Mouse (Mus musculus): ENCODE data around the gene Kcnj6. TPM values are rescaled to one million over a fixed set of nuclear protein-coding genes. Genes with fewer than 3 reads are reported as not detected.

Kcnj6 gene
- polyA plus RNA-seq, 1 experiment from 2014 or later, result not detected

GRCm38 (mm10) chr16:94783696-94784095 lies 213.8 kb downstream of the Kcnj6 start:
- no peak for DNase-seq (ENCODE audit: low spot score)
- 69% methylated on average over 7 of the region's 7 CpGs for WGBS
- peaks cover 1% of the 10 kb centered on the region; the same call in 1 of the 2 replicates for H3K27me3 ChIP-seq (ENCODE audit: low read depth, poor library complexity, severe bottlenecking)
- H3K4me1 ChIP-seq, result no peaks in the 10 kb centered on the region
- H3K27ac ChIP-seq, result no peak overlapping the region
- no peak overlapping the region for H3K4me3 ChIP-seq
- H3K36me3 ChIP-seq, result no peaks in the 10 kb centered on the region
- H3K9me3 ChIP-seq (replicated peaks), result no peaks in the 10 kb centered on the region

- H3K27me3 ChIP-seq (ENCODE audit: low read depth, poor library complexity, severe bottlenecking), result no peaks in the 10 kb centered on the region
- DNase-seq (ENCODE audit: low spot score), result no peak
These were observed 215.2 kb downstream of the Kcnj6 start for GRCm38 (mm10) chr16:94782110-94782946.

GRCm38 (mm10) chr16:94773928-94774327 lies 223.6 kb downstream of the Kcnj6 start:
- 76% methylated on average over 5 of the region's 5 CpGs for WGBS
- DNase-seq (ENCODE audit: low spot score), result no peak
- H3K27me3 ChIP-seq (ENCODE audit: low read depth, poor library complexity, severe bottlenecking), result no peaks in the 10 kb centered on the region
- no peaks in the 10 kb centered on the region for H3K9me3 ChIP-seq (replicated peaks)
- no peak overlapping the region for H3K4me3 ChIP-seq
- H3K4me1 ChIP-seq, result no peaks in the 10 kb centered on the region
- H3K27ac ChIP-seq, result no peak overlapping the region
- H3K36me3 ChIP-seq, result no peaks in the 10 kb centered on the region

More at GRCm38 (mm10) chr16:94782110-94782946, 215.2 kb downstream of the Kcnj6 start:
- Histone ChIP-seq H3K9me3 (replicated peaks) (no peaks in the 10 kb centered on the region), H3K4me1 (no peaks in the 10 kb centered on the region), H3K36me3 (no peaks in the 10 kb centered on the region), H3K4me3 (no peak overlapping the region), H3K27ac (no peak overlapping the region)
- WGBS, result 87% methylated on average over 24 of the region's 24 CpGs

- DNase-seq (ENCODE audit: low spot score), result no peak
- no peaks in the 10 kb centered on the region for H3K4me1 ChIP-seq
- H3K27ac ChIP-seq, result no peak overlapping the region
- no peaks in the 10 kb centered on the region for H3K36me3 ChIP-seq
- 82% methylated on average over 6 of the region's 6 CpGs for WGBS
- no peaks in the 10 kb centered on the region for H3K9me3 ChIP-seq (replicated peaks)
- no peaks in the 10 kb centered on the region for H3K27me3 ChIP-seq (ENCODE audit: low read depth, poor library complexity, severe bottlenecking)
- no peak overlapping the region for H3K4me3 ChIP-seq
These were observed 229.9 kb downstream of the Kcnj6 start for GRCm38 (mm10) chr16:94767606-94768005.

- DNase-seq (ENCODE audit: low spot score), result no peak
- no peaks in the 10 kb centered on the region for H3K4me1 ChIP-seq
- no peaks in the 10 kb centered on the region for H3K27me3 ChIP-seq (ENCODE audit: low read depth, poor library complexity, severe bottlenecking)
- H3K9me3 ChIP-seq (replicated peaks), result no peaks in the 10 kb centered on the region
- H3K4me3 ChIP-seq, result no peak overlapping the region
- WGBS, result 68% methylated on average over 8 of the region's 8 CpGs
- no peak overlapping the region for H3K27ac ChIP-seq
- no peaks in the 10 kb centered on the region for H3K36me3 ChIP-seq
These were observed 232.4 kb downstream of the Kcnj6 start for GRCm38 (mm10) chr16:94765129-94765528.

GRCm38 (mm10) chr16:94760732-94761131 lies 236.8 kb downstream of the Kcnj6 start:
- Histone ChIP-seq H3K27me3 (ENCODE audit: low read depth, poor library complexity, severe bottlenecking) (no peaks in the 10 kb centered on the region), H3K36me3 (no peaks in the 10 kb centered on the region), H3K27ac (no peak overlapping the region), H3K9me3 (replicated peaks) (no peaks in the 10 kb centered on the region), H3K4me3 (no peak overlapping the region), H3K4me1 (no peaks in the 10 kb centered on the region)
- no peak for DNase-seq (ENCODE audit: low spot score)
- 38% methylated on average over 10 of the region's 11 CpGs for WGBS

- Histone ChIP-seq H3K36me3 (no peaks in the 10 kb centered on the region), H3K27me3 (ENCODE audit: low read depth, poor library complexity, severe bottlenecking) (no peaks in the 10 kb centered on the region), H3K4me1 (no peaks in the 10 kb centered on the region; the same call in 1 of the 2 replicates), H3K9me3 (replicated peaks) (no peaks in the 10 kb centered on the region), H3K4me3 (no peak overlapping the region), H3K27ac (no peak overlapping the region)
- 82% methylated on average over 5 of the region's 5 CpGs for WGBS
- no peak for DNase-seq (ENCODE audit: low spot score)
These were observed 237.7 kb downstream of the Kcnj6 start for GRCm38 (mm10) chr16:94759761-94760160.

GRCm38 (mm10) chr16:94758606-94759005 lies 238.9 kb downstream of the Kcnj6 start:
- no peak for DNase-seq (ENCODE audit: low spot score)
- peaks cover 2% of the 10 kb centered on the region; the same call in 1 of the 2 replicates for H3K4me1 ChIP-seq
- H3K36me3 ChIP-seq, result no peaks in the 10 kb centered on the region
- no peaks in the 10 kb centered on the region for H3K9me3 ChIP-seq (replicated peaks)
- 67% methylated on average over 3 of the region's 3 CpGs for WGBS
- no peak overlapping the region for H3K27ac ChIP-seq
- H3K27me3 ChIP-seq (ENCODE audit: low read depth, poor library complexity, severe bottlenecking), result no peaks in the 10 kb centered on the region
- no peak overlapping the region for H3K4me3 ChIP-seq

GRCm38 (mm10) chr16:94756352-94756751 lies 241.1 kb downstream of the Kcnj6 start:
- 76% methylated on average over 6 of the region's 6 CpGs for WGBS

GRCm38 (mm10) chr16:94753453-94753852 lies 244.0 kb downstream of the Kcnj6 start:
- no peaks in the 10 kb centered on the region for H3K27me3 ChIP-seq (ENCODE audit: low read depth, poor library complexity, severe bottlenecking)
- DNase-seq (ENCODE audit: low spot score), result no peak
- peaks cover 9% of the 10 kb centered on the region; the same call in 1 of the 2 replicates for H3K4me1 ChIP-seq
- no peaks in the 10 kb centered on the region for H3K36me3 ChIP-seq
- H3K27ac ChIP-seq, result no peak overlapping the region
- H3K9me3 ChIP-seq (replicated peaks), result no peaks in the 10 kb centered on the region
- H3K4me3 ChIP-seq, result no peak overlapping the region
- WGBS, result 86% methylated on average over 1 of the region's 1 CpGs

More at GRCm38 (mm10) chr16:94756352-94756751, 241.1 kb downstream of the Kcnj6 start:
- H3K36me3 ChIP-seq, result no peaks in the 10 kb centered on the region
- no peak overlapping the region for H3K4me3 ChIP-seq
- no peak for DNase-seq (ENCODE audit: low spot score)
- H3K27ac ChIP-seq, result no peak overlapping the region
- peaks cover 9% of the 10 kb centered on the region; the same call in 1 of the 2 replicates for H3K4me1 ChIP-seq
- no peaks in the 10 kb centered on the region for H3K9me3 ChIP-seq (replicated peaks)
- H3K27me3 ChIP-seq (ENCODE audit: low read depth, poor library complexity, severe bottlenecking), result no peaks in the 10 kb centered on the region

- WGBS, result 41% methylated on average over 10 of the region's 10 CpGs
- no peaks in the 10 kb centered on the region for H3K9me3 ChIP-seq (replicated peaks)
- no peaks in the 10 kb centered on the region for H3K27me3 ChIP-seq (ENCODE audit: low read depth, poor library complexity, severe bottlenecking)
- no peak overlapping the region for H3K27ac ChIP-seq
- no peaks in the 10 kb centered on the region for H3K36me3 ChIP-seq
- H3K4me3 ChIP-seq, result no peak overlapping the region
- DNase-seq (ENCODE audit: low spot score), result no peak
- H3K4me1 ChIP-seq, result peaks cover 9% of the 10 kb centered on the region; the same call in 1 of the 2 replicates
These were observed 244.7 kb downstream of the Kcnj6 start for GRCm38 (mm10) chr16:94752781-94753180.

- no peaks in the 10 kb centered on the region for H3K36me3 ChIP-seq
- 83% methylated on average over 9 of the region's 9 CpGs for WGBS
These were observed 252.5 kb downstream of the Kcnj6 start for GRCm38 (mm10) chr16:94745016-94745415.

GRCm38 (mm10) chr16:94743853-94744501 lies 253.5 kb downstream of the Kcnj6 start:
- Histone ChIP-seq H3K9me3 (replicated peaks) (no peaks in the 10 kb centered on the region), H3K27ac (peak overlapping the region; percentile 50; the same call in 1 of the 2 replicates), H3K36me3 (no peaks in the 10 kb centered on the region), H3K4me3 (peak overlapping the region; percentile 40), H3K4me1 (peaks cover 9% of the 10 kb centered on the region), H3K27me3 (ENCODE audit: low read depth, poor library complexity, severe bottlenecking) (no peaks in the 10 kb centered on the region)
- peak; percentile 53 for DNase-seq (ENCODE audit: low spot score)
- WGBS, result under 1% methylated on average over 11 of the region's 11 CpGs

More at GRCm38 (mm10) chr16:94745016-94745415, 252.5 kb downstream of the Kcnj6 start:
- DNase-seq (ENCODE audit: low spot score), result no peak
- peaks cover 9% of the 10 kb centered on the region for H3K4me1 ChIP-seq
- H3K9me3 ChIP-seq (replicated peaks), result no peaks in the 10 kb centered on the region
- H3K27me3 ChIP-seq (ENCODE audit: low read depth, poor library complexity, severe bottlenecking), result no peaks in the 10 kb centered on the region
- H3K27ac ChIP-seq, result no peak overlapping the region
- H3K4me3 ChIP-seq, result no peak overlapping the region
